Mouse (Mus musculus): ENCODE measurements around the gene Gm21973. TPM values are rescaled to one million over a fixed set of nuclear protein-coding genes. Genes with fewer than 3 reads are reported as not detected.

The Gm21973 gene
- total and polyA plus RNA-seq, 3 experiments: 1.3 TPM; not detected in 2

GRCm38 (mm10) chr15:10399795-10400194 lies 74.6 kb downstream of the Gm21973 start:
- DNase-seq: peak; percentile 45

DNA sequence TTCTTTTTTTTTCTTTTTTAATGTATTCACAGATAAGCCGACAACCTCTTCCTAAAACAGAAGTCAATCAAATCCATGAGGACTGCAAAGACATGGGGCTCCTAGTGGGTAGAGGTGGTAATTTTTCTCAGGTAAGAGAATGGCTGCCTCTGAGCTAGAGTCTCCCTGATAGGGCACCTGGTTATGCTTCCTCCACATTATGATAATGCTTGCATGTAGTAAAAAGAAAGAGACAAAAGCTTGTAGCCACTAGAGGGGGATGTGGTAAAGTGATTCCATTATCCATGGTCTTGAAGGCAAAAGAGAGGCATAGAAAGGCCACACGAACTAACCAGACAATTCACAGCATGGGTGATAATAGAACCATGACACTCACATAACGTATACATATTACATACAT lies 75.2 kb downstream of the Gm21973 start:
- DNase-seq: peak; percentile 17

GRCm38 (mm10) chr15:10409842-10410241 lies 84.7 kb downstream of the Gm21973 start:
- no peak for DNase-seq

DNA sequence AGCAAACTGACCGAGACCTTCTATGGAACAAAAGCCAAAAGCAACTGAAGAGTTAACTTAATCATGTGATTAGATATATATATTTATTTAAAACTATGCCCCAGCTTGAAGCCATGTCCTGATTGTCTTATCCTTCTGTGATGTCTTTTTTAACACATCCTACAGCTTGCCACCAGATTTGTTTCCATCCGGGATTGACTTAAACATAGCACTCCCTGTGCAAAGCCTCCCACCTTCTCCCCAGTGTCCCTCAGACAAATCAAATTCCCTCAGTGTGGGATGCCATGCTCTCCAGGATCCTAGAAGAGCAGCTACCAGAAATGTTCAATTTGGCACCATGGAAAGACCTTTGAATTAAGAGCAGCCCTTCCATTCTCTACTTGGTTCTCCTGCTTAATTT lies 85.7 kb downstream of the Gm21973 start:
- DNase-seq: no peak

DNA sequence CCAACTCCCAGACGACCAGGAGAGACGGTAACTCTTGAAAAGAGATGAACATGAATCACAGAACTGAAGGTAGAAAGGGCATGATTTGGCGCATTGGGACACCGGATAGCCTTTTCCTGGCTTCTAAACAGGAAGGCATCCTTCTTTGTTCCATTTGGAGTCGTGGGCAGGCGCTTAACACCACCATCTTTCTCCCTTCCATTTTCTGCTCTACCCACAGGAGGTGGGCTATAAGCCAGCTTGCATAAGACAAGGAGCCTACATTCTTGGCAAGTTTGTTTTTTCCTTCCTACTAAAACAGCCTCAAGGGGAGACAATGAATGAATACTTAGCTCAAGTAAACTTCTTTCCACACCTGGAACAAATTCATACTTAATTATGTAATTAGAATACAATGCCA lies 88.5 kb downstream of the Gm21973 start:
- DNase-seq: no peak

- DNase-seq: no peak
Observed at GRCm38 (mm10) chr15:10421138-10421784, 96.1 kb downstream of the Gm21973 start.

- DNase-seq: no peak
Observed at GRCm38 (mm10) chr15:10421785-10422144, 96.6 kb downstream of the Gm21973 start.

Other genes with a start within 250 kb of the Gm21973 start
- gene Prlr, start 148.1 kb upstream of the Gm21973 start, total RNA-seq (2021): 100 to 1,000 TPM in 1 of 2 experiments, 10 to 100 TPM in 1; 72.2 to 316 TPM
- gene Prlr, start 148.1 kb upstream of the Gm21973 start, polyA plus RNA-seq (2012; rRNA removed): 9.4 and 21.1 TPM in 2 replicates
- 1 to 10 TPM in 1 of 2 experiments, under 1 TPM in 1; 0.73 to 4.5 TPM for gene Agxt2, start 33.2 kb downstream of the Gm21973 start, total RNA-seq (2021)
- gene Agxt2, start 33.2 kb downstream of the Gm21973 start, polyA plus RNA-seq (2012; rRNA removed): 0.50 and 1.3 TPM in 2 replicates
- gene Dnajc21, start 145.1 kb downstream of the Gm21973 start, total RNA-seq (2021): 10 to 100 TPM; 32.8 to 36.4 TPM
- gene Dnajc21, start 145.1 kb downstream of the Gm21973 start, polyA plus RNA-seq (2012; rRNA removed): 0.88 and 1.5 TPM in 2 replicates
- gene Brix1, start 160.6 kb downstream of the Gm21973 start, total RNA-seq (2021): 10 to 100 TPM; 42.6 to 53.2 TPM
- gene Brix1, start 160.6 kb downstream of the Gm21973 start, polyA plus RNA-seq (2012; rRNA removed): 0.28 and 0.46 TPM in 2 replicates
- gene Rad1, start 160.6 kb downstream of the Gm21973 start, total RNA-seq (2021): 10 to 100 TPM; 12.5 to 15.1 TPM
- 4.1 and 5.2 TPM in 2 replicates for gene Rad1, start 160.6 kb downstream of the Gm21973 start, polyA plus RNA-seq (2012; rRNA removed)
- not detected for gene Ttc23l, start 233.3 kb downstream of the Gm21973 start, total RNA-seq (2021)
- gene Ttc23l, start 233.3 kb downstream of the Gm21973 start, polyA plus RNA-seq (2012; rRNA removed): not detected in 2 replicates

Measured in adrenal gland, adult 2 months (tissue).